Mouse (Mus musculus) CH12F3 (cell line): ENCODE measurements around the gene Gm6803.
"Not testable (repeated sequence)": the region's sequence is repeated elsewhere in the genome, so short reads cannot be mapped to it uniquely, and the experiment has no call there.

ENCODE experiments used
- in situ Hi-C: fragments of 300-500 bp; cut with MboI; formaldehyde crosslinking; loops from 2 replicates; pipeline ENCODE4 v1.14.3; 2020; ENCODE audit warnings: low sequenced_read_pairs

Gm6803 gene

GRCm38 (mm10) chr12:88018671-88019070 is at the start of gene Gm6803:
TSS of gene Gm6803 (minus strand) at chr12:88018771.
- in situ Hi-C loops, result not testable (repeated sequence)

- in situ Hi-C loops, result not testable (repeated sequence)
These were observed 26.7 kb upstream of the Gm6803 start for GRCm38 (mm10) chr12:88045226-88045625.

- in situ Hi-C loops, result not testable (repeated sequence)
These were observed 21.1 kb upstream of the Gm6803 start for GRCm38 (mm10) chr12:88039703-88040102.

GRCm38 (mm10) chr12:88039062-88039461 is 20.5 kb upstream of the Gm6803 start:
- in situ Hi-C loops, result not testable (repeated sequence)

GRCm38 (mm10) chr12:88032250-88032649 is 13.7 kb upstream of the Gm6803 start:
- in situ Hi-C loops, result not testable (repeated sequence)

- in situ Hi-C loops, result not testable (repeated sequence)
These were observed 8.1 kb upstream of the Gm6803 start, which contains the start of gene Gm2056 for GRCm38 (mm10) chr12:88026704-88027103. TSS of gene Gm2056 (plus strand) at chr12:88027004.

- in situ Hi-C loops, result not testable (repeated sequence)
These were observed 7.0 kb downstream of the Gm6803 start, which contains the start of gene Gm2075 for GRCm38 (mm10) chr12:88011548-88011947. TSS of gene Gm2075 (plus strand) at chr12:88011848.

GRCm38 (mm10) chr12:88004118-88004517 is 14.5 kb downstream of the Gm6803 start:
- in situ Hi-C loops, result not testable (repeated sequence)

GRCm38 (mm10) chr12:87984000-87984399 is 34.6 kb downstream of the Gm6803 start:
- in situ Hi-C loops, result not testable (repeated sequence)
